Mouse (Mus musculus) Muller cell, postnatal 12 days (primary cell): ENCODE results near the gene Sgpl1.
A peak's percentile ranks its signal among the peaks of the same experiment; 100 is the strongest.

Source experiments
- DNase-seq: peaks from one replicate; pipeline ENCODE4 v3.0.0-alpha.2; 2015; ENCODE audit errors: inconsistent ontology term

Sgpl1 gene

DNA sequence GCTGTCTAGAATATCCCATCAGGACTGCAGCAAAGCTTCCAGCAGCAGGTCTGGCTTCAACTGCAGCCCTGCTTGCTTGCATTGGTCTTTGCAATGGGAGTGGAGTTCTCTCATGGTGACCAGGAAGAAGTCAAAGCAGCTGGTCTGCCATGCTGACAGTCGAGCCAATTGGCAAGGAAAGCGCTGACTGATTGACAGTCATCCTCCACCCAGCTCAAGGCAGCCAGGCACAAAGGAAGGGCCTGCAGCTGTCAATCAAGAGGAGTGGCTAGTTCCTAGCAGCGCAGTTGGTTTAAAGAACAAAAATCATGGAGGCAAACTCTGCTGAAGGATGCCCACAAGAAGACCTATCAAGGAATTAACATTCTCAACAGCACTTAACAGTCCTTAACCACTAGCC lies 61.0 kb downstream of the Sgpl1 start:
- no peak for DNase-seq

GRCm38 (mm10) chr10:61085364-61085763 lies 62.1 kb downstream of the Sgpl1 start:
- no peak for DNase-seq

GRCm38 (mm10) chr10:61080931-61081255 lies 66.6 kb downstream of the Sgpl1 start:
- no peak for DNase-seq

DNA sequence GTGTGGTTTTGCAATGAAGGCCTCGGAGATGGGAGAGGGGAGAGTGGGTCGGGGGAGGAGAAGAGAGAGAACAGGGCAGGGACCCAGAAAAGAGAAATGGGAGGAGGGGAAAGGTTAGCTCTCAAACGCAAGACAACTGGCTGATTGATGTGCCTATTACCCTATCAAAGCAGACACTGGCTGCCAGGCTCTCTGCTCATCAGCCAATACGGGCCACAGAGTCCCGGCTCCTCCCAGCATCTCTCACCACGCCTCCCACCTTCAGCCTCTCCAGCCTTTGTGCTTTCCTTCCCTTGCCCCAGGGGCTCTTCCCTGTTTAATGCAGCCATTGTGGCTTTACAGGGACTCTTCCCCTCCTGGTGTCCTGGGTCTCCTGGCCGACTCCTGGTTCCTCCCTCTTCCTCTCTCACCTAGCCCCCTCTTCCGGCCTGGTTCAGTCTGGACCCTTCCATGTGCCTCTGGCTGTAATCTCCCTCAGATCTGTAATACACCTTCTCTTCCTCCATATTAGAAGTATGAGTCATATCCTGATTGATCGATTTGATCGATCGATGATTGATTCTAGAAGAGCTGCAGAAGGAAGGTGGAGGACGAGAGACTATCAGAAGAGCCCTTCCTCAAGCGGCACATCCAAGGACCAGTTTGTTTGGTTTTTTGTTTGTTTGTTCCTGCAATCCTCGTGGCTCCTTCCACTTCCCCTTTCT lies 67.1 kb downstream of the Sgpl1 start:
- peak; percentile 77 for DNase-seq

GRCm38 (mm10) chr10:61075607-61076006 lies 71.9 kb downstream of the Sgpl1 start:
- DNase-seq = no peak

GRCm38 (mm10) chr10:61074643-61075042 lies 72.9 kb downstream of the Sgpl1 start:
- DNase-seq = no peak

GRCm38 (mm10) chr10:61072324-61072723 lies 75.2 kb downstream of the Sgpl1 start:
- DNase-seq = peak; percentile 33

DNA sequence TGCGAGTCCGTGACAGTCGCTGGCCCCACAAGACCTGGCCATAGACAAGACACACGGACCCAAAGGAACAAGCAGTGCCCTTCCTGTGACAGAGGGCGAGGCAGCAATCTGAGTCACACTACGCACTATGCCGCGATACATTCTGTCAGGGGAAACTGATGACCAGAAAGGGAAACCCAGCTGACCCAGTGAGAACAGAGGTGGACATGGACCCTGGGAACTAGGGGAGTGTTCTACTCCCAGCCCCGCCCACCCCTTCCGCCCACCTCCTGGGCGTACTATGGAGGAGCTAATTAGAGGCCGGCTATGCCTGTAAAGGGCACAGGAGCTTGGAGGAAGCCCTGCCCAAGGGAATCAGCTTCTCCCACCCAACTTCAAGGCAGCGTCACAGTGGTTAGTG lies 78.3 kb downstream of the Sgpl1 start:
- peak; percentile 51 for DNase-seq

DNA sequence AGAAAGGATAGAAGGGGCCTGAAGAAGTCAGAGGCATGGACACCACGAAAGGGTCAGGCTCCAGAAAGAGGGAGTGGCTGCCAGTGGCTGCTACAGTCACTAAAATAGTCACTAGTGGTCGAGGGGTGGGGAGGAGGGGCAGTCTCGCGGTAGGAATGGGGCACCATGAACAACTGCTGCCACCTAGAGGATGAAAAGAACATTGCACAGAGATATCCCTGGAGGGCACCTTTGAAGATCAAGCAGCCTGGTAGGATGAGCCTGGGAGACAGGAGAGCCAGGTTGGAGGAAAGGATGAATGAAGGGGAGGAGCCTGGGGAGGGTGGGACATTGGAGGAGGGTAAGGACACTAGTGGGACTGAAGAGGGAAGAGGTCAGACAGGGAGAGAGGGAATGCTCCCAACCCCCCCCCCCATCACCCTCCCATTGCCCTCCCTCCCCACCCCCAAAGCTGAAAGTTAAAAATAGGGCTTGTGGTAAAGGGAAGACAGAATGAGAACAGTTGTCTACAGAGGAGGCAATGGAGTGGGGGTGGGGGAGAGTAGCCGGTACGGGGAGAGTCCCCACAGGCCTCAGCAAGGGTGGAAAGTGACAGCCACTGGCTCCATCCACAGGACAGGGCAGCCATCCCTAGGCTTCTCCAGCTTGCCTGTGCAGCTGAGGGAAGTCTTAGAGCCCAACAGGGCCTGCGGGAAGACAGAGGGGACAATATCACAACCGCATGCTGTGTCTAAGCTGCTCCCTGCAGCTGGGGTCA lies 78.9 kb downstream of the Sgpl1 start:
- DNase-seq = peak; percentile 56

DNA sequence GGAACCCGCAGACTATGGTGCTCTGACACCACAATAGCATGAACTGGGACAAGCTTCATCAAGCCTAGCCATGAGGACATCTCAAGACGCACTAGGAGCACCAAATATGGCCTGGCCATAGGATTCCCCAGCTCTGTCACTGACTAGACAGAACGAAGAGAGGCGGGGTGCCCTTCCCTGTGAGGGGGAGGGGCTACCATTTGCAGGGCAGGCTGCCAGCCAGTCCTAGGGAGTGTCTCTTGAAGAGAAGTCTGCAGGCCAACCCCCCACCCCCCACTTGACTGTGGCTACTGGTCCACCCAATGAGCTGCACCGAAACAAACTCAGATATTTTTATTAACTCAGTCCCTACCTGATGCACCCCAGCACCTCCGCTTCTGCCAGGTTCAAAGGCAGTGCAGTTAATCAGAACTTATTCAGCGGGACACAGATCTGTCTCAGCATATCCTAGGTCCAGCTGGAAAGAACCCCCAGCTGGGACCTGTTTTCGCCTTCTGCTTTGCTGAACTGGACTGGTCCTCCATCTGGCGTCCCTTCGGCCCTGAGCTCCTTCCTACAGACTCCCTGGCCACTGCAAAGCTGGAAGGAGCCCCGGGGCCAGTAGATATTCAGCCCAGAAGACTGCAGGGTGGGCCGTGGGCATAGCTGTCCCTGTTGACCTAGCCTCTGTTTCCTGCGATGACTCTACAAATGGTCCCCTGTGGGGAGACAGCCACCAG lies 82.1 kb downstream of the Sgpl1 start:
- DNase-seq = no peak

- no peak for DNase-seq
These were observed 82.9 kb downstream of the Sgpl1 start for GRCm38 (mm10) chr10:61064635-61065034.

DNA sequence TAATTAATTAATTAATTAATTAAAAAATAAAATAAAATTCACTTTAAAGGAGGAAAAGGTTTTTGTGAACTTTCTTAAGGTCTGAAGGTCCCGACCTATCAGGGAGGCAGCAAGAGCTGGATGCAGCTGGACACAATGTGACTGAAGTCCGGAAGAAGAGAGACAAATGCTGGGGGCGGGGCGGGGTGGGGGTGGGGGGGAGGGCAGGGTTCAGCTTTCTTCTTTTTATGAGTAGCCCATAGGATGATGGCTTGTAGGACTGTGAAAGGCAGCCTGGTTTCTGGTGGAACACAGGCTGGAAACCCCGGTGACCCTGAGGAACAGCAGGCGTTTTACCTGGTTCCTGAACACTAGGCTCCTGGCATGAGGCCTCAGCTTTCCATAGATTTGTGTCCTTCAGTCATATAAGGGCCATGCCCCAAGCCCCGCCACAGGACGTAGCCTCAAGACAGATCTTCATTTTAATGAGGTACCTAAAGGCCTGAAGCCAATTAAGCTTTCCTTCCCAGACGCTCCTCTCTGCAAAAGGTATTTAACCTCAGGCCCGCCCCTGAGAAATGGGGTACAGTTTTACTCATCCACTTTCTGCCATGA lies 84.1 kb downstream of the Sgpl1 start:
- no peak for DNase-seq

DNA sequence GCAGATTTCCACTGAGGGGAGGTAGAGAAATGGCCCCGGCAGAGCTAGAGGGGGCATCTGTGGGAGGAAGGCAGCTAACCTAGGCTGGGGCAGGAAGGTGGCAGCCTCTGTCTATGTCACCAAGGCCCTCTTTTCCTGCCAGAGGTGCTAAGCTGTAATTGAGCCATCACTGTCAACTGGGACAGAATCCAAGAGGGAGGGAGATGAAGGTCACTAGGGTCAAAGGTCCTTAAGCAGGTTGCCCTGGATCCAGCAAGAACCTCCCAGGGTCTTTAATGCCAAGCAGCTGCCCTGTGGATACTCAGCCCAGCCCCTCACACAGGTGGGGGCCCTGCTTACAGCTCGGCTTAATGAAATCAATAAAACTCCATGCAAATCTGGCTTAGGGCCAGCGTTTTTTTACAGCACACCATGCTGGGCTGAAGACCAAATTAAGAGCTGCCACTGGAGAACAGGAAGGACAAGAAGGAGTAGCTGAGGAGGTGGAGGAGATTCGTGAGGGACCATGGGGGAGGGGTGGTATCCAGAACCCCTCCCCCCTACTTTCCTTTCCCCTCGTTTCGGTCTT lies 87.9 kb downstream of the Sgpl1 start:
- DNase-seq = no peak

- no peak for DNase-seq
These were observed 88.4 kb downstream of the Sgpl1 start for GRCm38 (mm10) chr10:61059101-61059500.

DNA sequence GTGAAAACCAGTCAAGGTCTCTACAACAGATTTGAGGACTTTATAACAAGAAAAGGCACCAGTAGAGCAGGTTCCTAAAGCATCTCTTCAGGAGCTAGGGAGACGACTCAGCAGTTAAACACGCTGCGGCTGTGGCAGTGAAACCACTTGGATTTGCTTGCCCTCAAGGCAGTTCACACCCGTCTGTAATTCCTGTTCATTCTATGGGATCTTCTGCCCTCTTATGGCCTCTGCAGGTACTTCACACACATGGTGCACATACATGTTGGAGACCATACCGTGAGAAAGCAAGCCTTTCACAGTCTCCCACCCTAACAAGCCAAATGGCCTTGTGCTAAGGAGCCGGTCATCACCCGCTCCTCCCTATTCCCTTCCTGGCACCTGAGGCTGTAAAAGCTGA lies 90.8 kb downstream of the Sgpl1 start:
- DNase-seq = no peak

DNA sequence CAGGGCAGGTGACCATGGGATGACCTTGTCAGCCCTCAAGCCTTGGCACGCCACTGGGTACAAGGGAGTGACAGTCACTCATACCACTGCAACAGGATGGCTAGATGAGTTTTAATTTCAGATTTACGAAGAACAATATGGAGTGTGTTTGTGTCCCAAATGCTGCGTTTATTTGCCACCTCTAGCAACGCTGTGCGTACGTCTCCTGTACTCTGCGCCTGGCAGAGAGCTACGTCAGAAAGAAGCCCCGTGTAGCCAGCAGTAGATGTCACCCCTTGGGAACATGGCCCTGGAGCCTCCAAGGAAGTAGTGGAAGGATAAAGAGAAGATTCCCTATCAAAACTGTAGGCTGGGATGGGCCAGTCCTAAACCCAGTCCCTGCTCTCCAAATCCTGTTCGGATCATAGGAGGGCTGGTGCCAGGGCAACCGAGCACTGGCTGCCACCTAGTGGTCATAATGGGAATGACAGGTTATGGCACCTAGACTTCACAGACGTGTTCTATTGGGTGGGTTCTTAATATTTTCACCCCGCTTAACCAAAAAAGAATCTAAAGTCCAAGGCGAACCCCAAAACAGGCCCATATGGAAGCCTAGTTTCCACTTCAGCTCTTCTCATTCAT lies 95.4 kb downstream of the Sgpl1 start:
- DNase-seq = peak; percentile 58
